Mouse (Mus musculus): ENCODE data around the gene Pfkp. TPM values are rescaled to one million over a fixed set of nuclear protein-coding genes. Genes with fewer than 3 reads are reported as not detected.
A peak's percentile ranks its signal among the peaks of the same experiment; 100 is the strongest.

Pfkp gene
- polyA plus RNA-seq, 1 experiment from 2014 or later: 121 TPM

GRCm38 (mm10) chr13:6632935-6633334 lies 15.6 kb downstream of the Pfkp start:
- no peak overlapping the region for H3K4me3 ChIP-seq (ENCODE audit: low read length)
- H3K27me3 ChIP-seq (replicated peaks; ENCODE audit: control insufficient read depth, insufficient read depth, low read length): no peaks in the 10 kb centered on the region
- H3K27ac ChIP-seq (ENCODE audit: low read length): peak overlapping the region; percentile 83
- peak overlapping the region; percentile 32 for H3K4me2 ChIP-seq (ENCODE audit: low read depth, low read length)
- H3K4me1 ChIP-seq (ENCODE audit: control insufficient read depth, insufficient read depth, low read length): peaks cover 44% of the 10 kb centered on the region
- WGBS: 46% methylated on average over 4 of the region's 4 CpGs
- ATAC-seq: peak; percentile 36
- H3K9me3 ChIP-seq (ENCODE audit: control insufficient read depth, low read length): no peaks in the 10 kb centered on the region
- H3K9ac ChIP-seq (ENCODE audit: low read depth, low read length): no peak overlapping the region
- no peaks in the 10 kb centered on the region for H3K36me3 ChIP-seq (ENCODE audit: control insufficient read depth, insufficient read depth, low read length)

DNA sequence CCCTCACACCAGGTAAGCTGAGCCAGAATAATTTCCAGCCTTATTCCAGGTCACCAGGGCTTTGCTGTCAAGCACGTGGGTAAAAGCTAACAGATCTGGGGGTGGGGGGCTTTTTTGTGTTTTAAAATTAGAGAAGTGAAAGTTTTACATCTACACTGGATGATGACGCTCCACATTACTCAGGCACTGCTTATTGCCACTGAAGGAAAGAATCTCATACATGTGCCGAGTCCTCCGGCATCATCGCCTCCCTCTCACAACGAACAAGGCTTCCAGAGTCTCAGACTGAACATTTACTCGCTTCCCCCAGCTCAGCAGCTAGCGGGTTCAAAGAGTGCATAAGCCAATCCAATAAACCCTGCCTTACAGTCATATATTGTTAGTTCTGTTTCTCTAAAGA lies 16.1 kb downstream of the Pfkp start:
- ATAC-seq: no peak
- Histone ChIP-seq H3K9ac (ENCODE audit: low read depth, low read length) (0 out of 2 replicates have a peak overlapping the region, but pooled peaks have one; percentile 19), H3K9me3 (ENCODE audit: control insufficient read depth, low read length) (no peaks in the 10 kb centered on the region), H3K27ac (ENCODE audit: low read length) (peak overlapping the region; percentile 83), H3K27me3 (replicated peaks; ENCODE audit: control insufficient read depth, insufficient read depth, low read length) (no peaks in the 10 kb centered on the region), H3K4me2 (ENCODE audit: low read depth, low read length) (peak overlapping the region; percentile 32; the same call in 1 of the 2 replicates), H3K36me3 (ENCODE audit: control insufficient read depth, insufficient read depth, low read length) (no peaks in the 10 kb centered on the region), H3K4me3 (ENCODE audit: low read length) (no peak overlapping the region), H3K4me1 (ENCODE audit: control insufficient read depth, insufficient read depth, low read length) (peaks cover 44% of the 10 kb centered on the region)
- 48% methylated on average over 8 of the region's 8 CpGs for WGBS

DNA sequence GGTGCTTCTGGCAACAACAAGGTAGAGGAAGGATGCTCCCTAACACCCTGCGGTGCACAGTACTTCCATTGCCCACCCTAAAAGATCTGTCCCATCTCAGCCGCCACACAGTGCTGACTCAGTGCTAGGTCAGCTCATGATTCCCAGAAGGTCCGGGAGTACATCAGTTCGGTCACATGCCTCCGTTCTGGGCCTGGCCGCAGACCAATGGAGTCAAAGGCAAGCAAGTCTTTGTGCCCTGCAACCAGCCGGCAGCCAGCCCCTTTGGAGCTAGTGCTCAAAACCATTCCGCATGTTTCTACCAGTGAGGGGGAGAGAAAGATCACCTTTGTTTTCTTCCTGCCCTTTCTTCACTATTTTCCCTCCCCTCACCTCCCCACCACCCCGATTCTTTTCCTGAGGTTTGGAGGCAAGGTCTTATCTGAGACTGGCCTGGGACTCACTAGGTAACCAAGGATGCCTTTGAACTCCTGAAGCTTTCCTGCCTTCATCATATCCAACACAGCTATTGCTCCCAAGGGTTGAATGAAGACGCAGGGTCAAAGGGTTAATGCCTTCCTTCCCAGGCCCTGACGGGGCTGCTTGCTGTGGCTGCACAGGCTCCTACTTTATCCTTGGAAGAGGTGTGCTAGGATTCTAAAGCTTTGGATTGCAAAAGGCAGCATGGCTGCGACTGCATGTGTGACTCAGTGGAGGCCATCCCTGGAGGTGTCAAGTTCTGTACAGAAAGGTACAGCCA lies 16.6 kb downstream of the Pfkp start:
- Histone ChIP-seq H3K4me1 (ENCODE audit: control insufficient read depth, insufficient read depth, low read length) (peaks cover 39% of the 10 kb centered on the region), H3K9me3 (ENCODE audit: control insufficient read depth, low read length) (no peaks in the 10 kb centered on the region), H3K27ac (ENCODE audit: low read length) (peak overlapping the region; percentile 83), H3K4me2 (ENCODE audit: low read depth, low read length) (peak overlapping the region; percentile 32; the same call in 1 of the 2 replicates), H3K27me3 (replicated peaks; ENCODE audit: control insufficient read depth, insufficient read depth, low read length) (no peaks in the 10 kb centered on the region), H3K9ac (ENCODE audit: low read depth, low read length) (0 out of 2 replicates have a peak overlapping the region, but pooled peaks have one; percentile 19), H3K4me3 (ENCODE audit: low read length) (no peak overlapping the region), H3K36me3 (ENCODE audit: control insufficient read depth, insufficient read depth, low read length) (no peaks in the 10 kb centered on the region)
- WGBS: 75% methylated on average over 12 of the region's 12 CpGs
- no peak for ATAC-seq

DNA sequence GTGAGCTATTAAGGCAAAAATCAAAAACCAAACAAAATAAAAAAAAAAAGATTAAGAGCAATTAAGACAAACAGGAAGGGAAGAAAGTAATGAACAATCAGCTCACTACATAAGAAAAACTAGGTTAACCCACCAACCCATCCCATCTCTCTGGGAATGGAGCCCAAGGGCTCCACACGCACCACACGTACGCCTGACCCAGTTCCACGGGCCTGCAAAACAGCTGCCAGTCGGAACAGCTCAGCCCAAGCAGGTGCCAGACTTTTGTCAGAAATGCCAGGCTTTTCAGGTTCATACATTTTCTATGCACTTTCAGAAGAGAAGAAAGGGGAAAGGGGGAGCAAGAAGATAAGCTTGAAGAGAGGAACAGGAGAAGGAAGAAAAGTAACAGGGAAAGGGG lies 17.9 kb downstream of the Pfkp start:
- WGBS: 85% methylated on average over 5 of the region's 5 CpGs
- no peak overlapping the region for H3K4me2 ChIP-seq (ENCODE audit: low read depth, low read length)
- no peaks in the 10 kb centered on the region for H3K27me3 ChIP-seq (replicated peaks; ENCODE audit: control insufficient read depth, insufficient read depth, low read length)
- no peak for ATAC-seq
- no peak overlapping the region for H3K9ac ChIP-seq (ENCODE audit: low read depth, low read length)
- H3K4me3 ChIP-seq (ENCODE audit: low read length): no peak overlapping the region
- H3K27ac ChIP-seq (ENCODE audit: low read length): no peak overlapping the region
- H3K36me3 ChIP-seq (ENCODE audit: control insufficient read depth, insufficient read depth, low read length): no peaks in the 10 kb centered on the region
- no peaks in the 10 kb centered on the region for H3K9me3 ChIP-seq (ENCODE audit: control insufficient read depth, low read length)
- H3K4me1 ChIP-seq (ENCODE audit: control insufficient read depth, insufficient read depth, low read length): peaks cover 35% of the 10 kb centered on the region

DNA sequence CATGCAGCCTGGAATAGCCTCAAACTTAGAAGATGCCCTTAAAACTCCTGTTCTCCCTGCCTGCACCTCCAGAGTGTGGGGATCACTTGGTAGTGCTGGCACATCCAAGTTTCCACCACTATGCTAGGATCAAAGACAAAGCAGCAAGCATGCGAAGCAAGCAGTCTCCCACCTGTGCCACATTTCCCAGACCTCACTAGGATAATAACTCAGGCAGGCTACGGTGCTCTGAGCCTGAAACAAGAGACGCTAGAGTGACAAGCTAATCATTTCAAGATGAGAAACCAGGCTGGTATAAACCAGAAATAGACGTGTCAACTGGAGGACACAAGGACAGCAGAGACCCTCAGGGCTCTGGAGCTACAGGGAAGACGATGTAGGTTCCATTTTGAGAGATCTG lies 18.6 kb downstream of the Pfkp start:
- no peak overlapping the region for H3K27ac ChIP-seq (ENCODE audit: low read length)
- no peak overlapping the region for H3K4me3 ChIP-seq (ENCODE audit: low read length)
- 72% methylated on average over 5 of the region's 5 CpGs for WGBS
- H3K27me3 ChIP-seq (replicated peaks; ENCODE audit: control insufficient read depth, insufficient read depth, low read length): no peaks in the 10 kb centered on the region
- peaks cover 29% of the 10 kb centered on the region for H3K4me1 ChIP-seq (ENCODE audit: control insufficient read depth, insufficient read depth, low read length)
- no peak for ATAC-seq
- H3K4me2 ChIP-seq (ENCODE audit: low read depth, low read length): no peak overlapping the region
- no peaks in the 10 kb centered on the region for H3K36me3 ChIP-seq (ENCODE audit: control insufficient read depth, insufficient read depth, low read length)
- H3K9ac ChIP-seq (ENCODE audit: low read depth, low read length): no peak overlapping the region
- no peaks in the 10 kb centered on the region for H3K9me3 ChIP-seq (ENCODE audit: control insufficient read depth, low read length)

DNA sequence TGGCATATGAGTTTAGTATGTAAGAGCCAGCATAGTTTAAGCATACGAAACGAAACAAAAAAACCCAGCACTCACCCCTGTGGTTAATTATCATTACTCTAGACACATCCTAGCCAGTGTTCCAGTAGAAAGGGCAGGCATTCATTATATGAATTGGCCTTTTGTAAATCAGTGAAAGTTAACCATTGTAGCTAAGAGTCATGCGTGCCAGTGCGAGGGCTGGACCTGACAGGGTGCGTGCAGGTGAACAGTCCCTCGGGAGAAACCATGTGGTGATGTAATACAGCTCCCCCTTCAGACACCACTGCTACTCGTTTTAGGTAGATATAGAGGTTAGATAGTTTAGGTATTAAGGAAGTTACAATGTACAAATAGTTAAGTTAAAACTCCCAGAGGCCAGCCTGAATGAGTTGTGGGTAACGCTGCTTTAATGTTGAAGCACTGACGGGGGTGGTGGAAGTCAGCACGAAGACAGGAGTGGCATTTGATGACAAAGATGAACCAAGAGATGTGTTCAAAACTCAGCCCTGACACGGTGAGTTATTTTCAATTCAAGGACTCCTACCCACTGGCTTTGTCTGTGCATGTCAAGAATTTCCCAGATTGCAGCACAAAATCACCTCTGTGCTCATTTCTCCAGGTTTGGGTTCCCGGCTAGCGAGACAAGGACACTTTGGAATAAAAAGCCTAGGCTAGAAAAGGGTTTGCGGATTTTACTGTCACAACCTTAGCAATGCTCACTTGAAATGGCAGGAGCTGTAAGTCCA lies 19.4 kb downstream of the Pfkp start:
- WGBS: 86% methylated on average over 14 of the region's 14 CpGs
- Histone ChIP-seq H3K9me3 (ENCODE audit: control insufficient read depth, low read length) (no peaks in the 10 kb centered on the region), H3K4me1 (ENCODE audit: control insufficient read depth, insufficient read depth, low read length) (peaks cover 23% of the 10 kb centered on the region), H3K27ac (ENCODE audit: low read length) (no peak overlapping the region), H3K36me3 (ENCODE audit: control insufficient read depth, insufficient read depth, low read length) (no peaks in the 10 kb centered on the region), H3K9ac (ENCODE audit: low read depth, low read length) (no peak overlapping the region), H3K4me3 (ENCODE audit: low read length) (no peak overlapping the region), H3K27me3 (replicated peaks; ENCODE audit: control insufficient read depth, insufficient read depth, low read length) (no peaks in the 10 kb centered on the region), H3K4me2 (ENCODE audit: low read depth, low read length) (no peak overlapping the region)
- no peak for ATAC-seq

DNA sequence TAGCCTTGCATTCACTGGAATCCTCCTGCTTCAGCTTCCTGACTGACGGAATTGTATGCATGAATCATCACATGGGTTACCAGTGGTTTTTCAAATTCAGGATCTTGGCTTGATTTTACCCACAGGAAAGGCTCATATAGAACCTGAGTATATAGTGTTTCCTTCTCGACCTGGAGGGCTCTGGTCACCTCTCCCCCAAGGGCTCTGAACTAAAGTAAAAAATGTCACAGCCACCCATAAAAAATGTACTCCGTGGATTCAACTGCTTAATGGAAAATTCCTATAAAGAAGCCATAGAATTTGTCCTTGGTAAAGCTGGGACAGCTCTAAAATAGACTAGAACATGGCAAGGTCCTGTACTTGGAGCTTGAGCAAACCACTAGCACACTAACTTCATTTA lies 20.3 kb downstream of the Pfkp start:
- Histone ChIP-seq H3K27ac (ENCODE audit: low read length) (no peak overlapping the region), H3K27me3 (replicated peaks; ENCODE audit: control insufficient read depth, insufficient read depth, low read length) (no peaks in the 10 kb centered on the region), H3K4me2 (ENCODE audit: low read depth, low read length) (no peak overlapping the region), H3K4me3 (ENCODE audit: low read length) (no peak overlapping the region), H3K4me1 (ENCODE audit: control insufficient read depth, insufficient read depth, low read length) (peaks cover 14% of the 10 kb centered on the region), H3K9me3 (ENCODE audit: control insufficient read depth, low read length) (no peaks in the 10 kb centered on the region), H3K36me3 (ENCODE audit: control insufficient read depth, insufficient read depth, low read length) (no peaks in the 10 kb centered on the region), H3K9ac (ENCODE audit: low read depth, low read length) (no peak overlapping the region)
- ATAC-seq: no peak
- 89% methylated on average over 3 of the region's 3 CpGs for WGBS

- 92% methylated on average over 3 of the region's 3 CpGs for WGBS
- no peak for ATAC-seq
- Histone ChIP-seq H3K27me3 (replicated peaks; ENCODE audit: control insufficient read depth, insufficient read depth, low read length) (no peaks in the 10 kb centered on the region), H3K9ac (ENCODE audit: low read depth, low read length) (no peak overlapping the region), H3K27ac (ENCODE audit: low read length) (no peak overlapping the region), H3K9me3 (ENCODE audit: control insufficient read depth, low read length) (no peaks in the 10 kb centered on the region), H3K4me1 (ENCODE audit: control insufficient read depth, insufficient read depth, low read length) (peaks cover 8% of the 10 kb centered on the region), H3K4me3 (ENCODE audit: low read length) (no peak overlapping the region), H3K36me3 (ENCODE audit: control insufficient read depth, insufficient read depth, low read length) (no peaks in the 10 kb centered on the region), H3K4me2 (ENCODE audit: low read depth, low read length) (no peak overlapping the region)
These were observed 21.2 kb downstream of the Pfkp start for GRCm38 (mm10) chr13:6627352-6627751.

DNA sequence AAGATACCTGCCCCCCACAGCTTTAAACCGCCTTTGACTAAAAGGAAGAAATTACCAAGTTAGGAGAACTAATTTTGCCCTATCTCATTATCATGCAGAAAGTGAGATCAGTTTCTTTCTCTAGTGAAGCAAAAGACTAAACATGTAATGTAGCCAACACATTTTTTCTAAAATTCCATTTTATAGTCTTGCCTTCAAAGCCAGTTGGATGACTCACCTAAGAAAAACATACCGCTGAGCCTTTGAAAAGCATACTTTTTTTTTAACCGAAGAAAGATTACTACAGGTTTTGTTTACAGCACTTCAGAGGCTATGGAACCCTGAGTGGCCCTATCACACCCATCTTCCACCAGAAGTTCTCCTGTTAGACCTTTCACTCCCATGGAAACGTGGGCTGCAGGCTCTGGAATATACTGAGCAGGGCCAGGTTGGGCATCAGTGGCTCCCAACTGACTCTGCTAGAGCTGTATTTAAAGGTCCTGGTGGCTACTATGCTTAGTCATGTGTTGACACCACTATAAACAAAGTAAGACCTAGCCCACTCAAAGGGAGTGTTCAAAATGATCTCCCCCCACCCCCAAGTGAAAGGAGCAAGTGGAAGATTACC lies 22.0 kb downstream of the Pfkp start:
- Histone ChIP-seq H3K9ac (ENCODE audit: low read depth, low read length) (no peak overlapping the region), H3K4me2 (ENCODE audit: low read depth, low read length) (no peak overlapping the region), H3K4me3 (ENCODE audit: low read length) (no peak overlapping the region), H3K27me3 (replicated peaks; ENCODE audit: control insufficient read depth, insufficient read depth, low read length) (no peaks in the 10 kb centered on the region), H3K4me1 (ENCODE audit: control insufficient read depth, insufficient read depth, low read length) (peaks cover under 1% of the 10 kb centered on the region; the same call in 1 of the 2 replicates), H3K36me3 (ENCODE audit: control insufficient read depth, insufficient read depth, low read length) (no peaks in the 10 kb centered on the region), H3K27ac (ENCODE audit: low read length) (no peak overlapping the region), H3K9me3 (ENCODE audit: control insufficient read depth, low read length) (no peaks in the 10 kb centered on the region)
- ATAC-seq: peak; percentile 51
- WGBS: 46% methylated on average over 4 of the region's 4 CpGs
